Mouse (Mus musculus) kidney, adult 2 months (tissue): ENCODE measurements around the gene Dusp18.

Experiments
- CTCF ChIP-seq: fragments of 200-500 bp; conservative IDR thresholded peaks from 2 replicates; pipeline ENCODE4 v1.5.1; 2011; ENCODE audit warnings: low read depth, mild to moderate bottlenecking, control low read depth, low read length, moderate library complexity, mixed read lengths; ENCODE audit not compliant: insufficient read depth, insufficient read length
- POLR2A ChIP-seq: fragments of 200-500 bp; IDR thresholded peaks from one replicate; pipeline ENCODE4 v1.6.1; 2011; ENCODE audit warnings: low read depth, low read length, control low read depth

GRCm38 (mm10) chr11:3854156-3854555, 40.9 kb upstream of the Dusp18 start:
- TF ChIP-seq POLR2A (no peak), CTCF (no peak)
